Mouse (Mus musculus) midbrain, embryonic 11.5 days (tissue): ENCODE results near the gene Pafah2. TPM values are rescaled to one million over a fixed set of nuclear protein-coding genes. Genes with fewer than 3 reads are reported as not detected.
A peak's percentile ranks its signal among the peaks of the same experiment; 100 is the strongest.

Experiments
- ATAC-seq: fragments of 200-750 bp; cut with Nextera tagmentation; 2 replicates; pipeline ENCODE4 v1.8.0; 2017; ENCODE audit warnings: moderate TSS enrichment, moderate library complexity; ENCODE audit not compliant: low FRiP score
- DNase-seq: peaks from one replicate; pipeline ENCODE4 v3.0.0; 2015; ENCODE audit warnings: low spot score; ENCODE audit errors: missing footprints
- H3K27ac ChIP-seq: fragments of 300-500 bp; sonication (generic); 2 replicates; pipeline ENCODE4 v1.5.1; 2014; ENCODE audit warnings: low read depth, low read length
- H3K27me3 ChIP-seq: fragments of 300-500 bp; sonication (generic); 2 replicates; pipeline ENCODE4 v1.6.1; 2014; ENCODE audit warnings: mild to moderate bottlenecking, low read length, moderate library complexity, mixed read lengths; ENCODE audit not compliant: control insufficient read depth, insufficient read depth
- H3K36me3 ChIP-seq: fragments of 300-500 bp; sonication (generic); 2 replicates; pipeline ENCODE4 v1.6.1; 2014; ENCODE audit warnings: mild to moderate bottlenecking, low read length, moderate library complexity, mixed read lengths; ENCODE audit not compliant: control insufficient read depth, insufficient read depth
- H3K4me1 ChIP-seq: fragments of 300-500 bp; sonication (generic); 2 replicates; pipeline ENCODE4 v1.6.1; 2014; ENCODE audit warnings: low read length; ENCODE audit not compliant: control insufficient read depth, insufficient read depth
- H3K4me2 ChIP-seq: fragments of 300-500 bp; sonication (generic); 2 replicates; pipeline ENCODE4 v1.6.1; 2014; ENCODE audit warnings: mild to moderate bottlenecking, moderate library complexity
- H3K4me3 ChIP-seq: fragments of 300-500 bp; sonication (generic); 2 replicates; pipeline ENCODE4 v1.5.1; 2014; ENCODE audit warnings: low read depth, low read length
- H3K9ac ChIP-seq: fragments of 300-500 bp; sonication (generic); 2 replicates; pipeline ENCODE4 v1.6.1; 2014; ENCODE audit warnings: low read length
- H3K9me3 ChIP-seq: fragments of 300-500 bp; sonication (generic); 2 replicates; pipeline ENCODE4 v1.6.1; 2016; ENCODE audit warnings: low read length; ENCODE audit not compliant: control insufficient read depth
- WGBS: fragments of 180-500 bp; shearing (Covaris S2); extraction: QIAGEN DNeasy Blood & Tissue Kit; methylation state at CpG from one replicate; pipeline ENCODE4 v1.1.7; 2014; 5-methylcytosine and 5-hydroxymethylcytosine counted together
- polyA plus RNA-seq: library from polyadenylated mRNA; unstranded; fragments of >200 nt; fragmentation: Nextera tagmentation; extraction: Ambion mirVana; gene quantifications from 2 replicates; pipeline ENCODE4 v1.2.1, GENCODE M21; 2014

The Pafah2 gene
- polyA plus RNA-seq, 1 experiment from 2014 or later = 10.0 TPM

GRCm38 (mm10) chr4:134387268-134387667 is 8.9 kb upstream of the Pafah2 start:
- DNase-seq (no peak), ATAC-seq (no peak)
- Histone ChIP-seq H3K27me3 (no peaks in the 10 kb centered on the region), H3K4me2 (no peak overlapping the region), H3K4me3 (no peak overlapping the region), H3K27ac (no peak overlapping the region), H3K4me1 (no peaks in the 10 kb centered on the region), H3K9me3 (no peaks in the 10 kb centered on the region), H3K36me3 (no peaks in the 10 kb centered on the region), H3K9ac (no peak overlapping the region)
- 80% methylated on average over 6 of the region's 6 CpGs for WGBS

- ATAC-seq = no peak
- Histone ChIP-seq H3K27me3 (no peaks in the 10 kb centered on the region), H3K4me3 (no peak overlapping the region), H3K4me2 (no peak overlapping the region), H3K27ac (no peak overlapping the region), H3K36me3 (no peaks in the 10 kb centered on the region), H3K9me3 (no peaks in the 10 kb centered on the region), H3K9ac (no peak overlapping the region), H3K4me1 (no peaks in the 10 kb centered on the region)
- peak; percentile 92 for DNase-seq
- 20% methylated on average over 5 of the region's 5 CpGs for WGBS
Observed at GRCm38 (mm10) chr4:134388397-134388796, 7.7 kb upstream of the Pafah2 start.

DNA sequence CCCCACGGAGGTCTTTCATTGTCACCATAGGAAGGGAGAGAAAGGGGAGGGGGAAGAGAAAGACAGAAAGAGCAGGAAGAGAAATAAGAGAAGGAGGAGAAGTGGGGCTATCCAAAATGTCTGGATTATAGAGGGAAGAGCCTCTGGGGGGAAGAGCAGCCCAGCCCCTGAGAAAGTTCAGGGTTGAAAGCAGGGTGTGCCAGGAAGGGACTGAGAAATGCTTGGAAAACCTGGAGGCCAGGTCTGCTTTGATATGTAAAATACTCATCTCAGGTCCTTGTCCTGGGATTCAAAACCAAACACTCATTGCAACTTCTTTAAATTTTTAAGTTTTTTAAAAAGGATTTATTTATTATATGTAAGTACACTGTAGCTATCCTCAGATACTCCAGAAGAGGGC is 4.5 kb upstream of the Pafah2 start:
- WGBS = 59% methylated on average over 1 of the region's 1 CpGs
- Histone ChIP-seq H3K27ac (no peak overlapping the region), H3K4me2 (no peak overlapping the region), H3K36me3 (no peaks in the 10 kb centered on the region), H3K27me3 (no peaks in the 10 kb centered on the region), H3K4me1 (peaks cover under 1% of the 10 kb centered on the region), H3K9me3 (no peaks in the 10 kb centered on the region), H3K4me3 (no peak overlapping the region), H3K9ac (no peak overlapping the region)
- DNase-seq = no peak
- no peak for ATAC-seq

GRCm38 (mm10) chr4:134392595-134392994 is 3.5 kb upstream of the Pafah2 start:
- 22% methylated on average over 8 of the region's 8 CpGs for WGBS
- Histone ChIP-seq H3K9ac (no peak overlapping the region), H3K4me2 (no peak overlapping the region), H3K36me3 (no peaks in the 10 kb centered on the region), H3K4me1 (peaks cover 6% of the 10 kb centered on the region), H3K4me3 (no peak overlapping the region), H3K9me3 (no peaks in the 10 kb centered on the region), H3K27me3 (no peaks in the 10 kb centered on the region), H3K27ac (no peak overlapping the region)
- ATAC-seq (no peak), DNase-seq (no peak)

DNA sequence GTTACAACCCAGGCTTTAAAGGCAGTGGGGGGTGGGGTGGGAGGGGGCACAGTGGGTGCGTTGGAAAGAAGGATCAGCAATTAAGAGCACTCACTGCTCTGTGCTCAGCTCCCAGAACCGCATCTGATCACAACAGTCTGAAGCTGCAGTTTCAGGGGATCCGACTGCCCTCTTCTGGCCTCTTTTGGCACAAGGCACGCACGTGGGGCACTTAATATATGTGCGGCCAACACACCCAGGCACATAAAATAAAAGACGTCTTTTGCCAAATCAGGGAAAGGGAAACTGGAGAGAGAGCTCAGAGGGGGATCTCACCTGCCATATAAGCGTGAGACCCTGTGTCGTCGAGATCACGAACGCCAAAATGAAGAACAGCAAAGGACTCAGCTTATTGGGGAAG is 3.1 kb upstream of the Pafah2 start:
- Histone ChIP-seq H3K4me2 (no peak overlapping the region), H3K4me1 (peaks cover 6% of the 10 kb centered on the region), H3K9me3 (no peaks in the 10 kb centered on the region), H3K27me3 (no peaks in the 10 kb centered on the region), H3K9ac (no peak overlapping the region), H3K36me3 (no peaks in the 10 kb centered on the region), H3K4me3 (no peak overlapping the region), H3K27ac (no peak overlapping the region)
- no peak for ATAC-seq
- 22% methylated on average over 12 of the region's 12 CpGs for WGBS
- peak; percentile 86 for DNase-seq

DNA sequence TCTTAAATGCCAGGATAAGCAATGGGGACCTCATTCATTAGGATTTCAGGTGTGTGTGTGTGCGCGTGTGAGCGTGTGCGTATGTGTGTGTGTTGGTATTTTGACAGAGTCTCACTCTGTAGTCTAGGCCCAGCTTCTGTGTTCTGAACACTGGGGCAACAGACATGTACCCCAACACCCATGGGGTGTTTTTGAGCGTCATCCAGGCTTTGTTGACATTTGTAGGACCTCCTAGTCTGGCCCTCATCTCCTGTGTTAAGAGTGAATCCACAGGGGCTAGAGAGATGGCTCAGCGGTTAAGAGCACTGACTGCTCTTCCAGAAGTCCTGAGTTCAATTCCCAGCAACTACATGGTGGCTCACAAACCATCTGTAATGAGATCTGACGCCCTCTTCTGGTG is 978 bp upstream of the Pafah2 start:
- Histone ChIP-seq H3K4me3 (no peak overlapping the region), H3K36me3 (no peaks in the 10 kb centered on the region), H3K27me3 (no peaks in the 10 kb centered on the region), H3K4me1 (peaks cover 6% of the 10 kb centered on the region), H3K27ac (no peak overlapping the region), H3K9me3 (no peaks in the 10 kb centered on the region), H3K9ac (no peak overlapping the region), H3K4me2 (no peak overlapping the region)
- 93% methylated on average over 7 of the region's 7 CpGs for WGBS
- DNase-seq = no peak
- no peak for ATAC-seq

DNA sequence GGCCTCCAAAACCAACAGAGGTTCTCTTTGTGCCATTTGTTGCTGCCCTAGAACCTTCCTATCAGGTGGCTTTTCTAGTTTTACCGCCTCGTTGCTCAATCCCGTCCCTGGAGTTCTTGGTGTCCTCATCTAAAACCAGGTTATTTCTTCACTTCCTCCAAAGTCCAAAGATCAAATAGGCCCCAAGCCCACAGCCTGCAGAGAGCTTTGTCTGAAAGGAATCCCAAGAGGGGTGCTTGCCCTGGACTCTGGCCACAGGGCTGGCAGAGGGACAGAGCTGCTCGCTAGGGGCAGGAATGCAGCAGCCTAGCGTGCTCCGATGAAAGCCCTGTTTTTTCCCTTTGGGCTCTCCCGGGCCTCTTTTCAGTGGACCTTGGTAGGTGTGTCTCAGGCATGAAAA is 1.0 kb downstream of the Pafah2 start:
- H3K4me3 ChIP-seq = no peak overlapping the region
- ATAC-seq (no peak), DNase-seq (no peak)
- no peaks in the 10 kb centered on the region for H3K36me3 ChIP-seq
- peak overlapping the region; percentile 42; the same call in 1 of the 2 replicates for H3K9ac ChIP-seq
- H3K4me1 ChIP-seq = peaks cover 11% of the 10 kb centered on the region
- 34% methylated on average over 7 of the region's 7 CpGs for WGBS
- H3K27ac ChIP-seq = no peak overlapping the region
- H3K27me3 ChIP-seq = no peaks in the 10 kb centered on the region
- H3K4me2 ChIP-seq = peak overlapping the region; percentile 30
- no peaks in the 10 kb centered on the region for H3K9me3 ChIP-seq

- peak; percentile 69 for DNase-seq
- H3K9ac ChIP-seq = no peak overlapping the region
- ATAC-seq = no peak
- no peak overlapping the region for H3K4me2 ChIP-seq
- H3K4me3 ChIP-seq = no peak overlapping the region
- peaks cover 11% of the 10 kb centered on the region for H3K4me1 ChIP-seq
- no peak overlapping the region for H3K27ac ChIP-seq
- no peaks in the 10 kb centered on the region for H3K9me3 ChIP-seq
- no peaks in the 10 kb centered on the region for H3K27me3 ChIP-seq
- WGBS = 95% methylated on average over 9 of the region's 9 CpGs
- no peaks in the 10 kb centered on the region for H3K36me3 ChIP-seq
Observed at GRCm38 (mm10) chr4:134397732-134398131, 1.6 kb downstream of the Pafah2 start.

DNA sequence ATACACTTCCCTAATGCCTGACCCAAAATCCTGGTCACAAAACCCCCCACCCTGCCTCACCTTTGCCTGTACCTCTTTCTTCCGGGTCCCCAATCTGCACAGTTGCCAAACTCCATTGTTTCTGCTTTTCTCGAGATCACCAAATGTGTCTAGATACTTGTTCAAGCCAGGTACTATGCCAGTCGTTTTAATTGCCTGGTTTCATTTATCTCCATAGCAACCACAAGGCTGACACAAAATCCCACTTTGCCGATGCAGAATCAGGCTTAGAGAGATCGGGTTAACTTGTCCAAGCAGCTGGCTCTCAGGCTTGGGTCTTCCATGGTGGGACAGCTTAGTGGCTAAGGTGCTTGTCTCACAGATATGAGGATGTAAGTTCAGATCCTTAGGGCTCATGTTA is 4.1 kb downstream of the Pafah2 start:
- Histone ChIP-seq H3K27ac (no peak overlapping the region), H3K4me3 (no peak overlapping the region), H3K9me3 (no peaks in the 10 kb centered on the region), H3K4me1 (peaks cover 11% of the 10 kb centered on the region), H3K4me2 (no peak overlapping the region), H3K36me3 (no peaks in the 10 kb centered on the region), H3K9ac (no peak overlapping the region), H3K27me3 (no peaks in the 10 kb centered on the region)
- DNase-seq (peak; percentile 74), ATAC-seq (no peak)
- WGBS = 30% methylated on average over 5 of the region's 5 CpGs

DNA sequence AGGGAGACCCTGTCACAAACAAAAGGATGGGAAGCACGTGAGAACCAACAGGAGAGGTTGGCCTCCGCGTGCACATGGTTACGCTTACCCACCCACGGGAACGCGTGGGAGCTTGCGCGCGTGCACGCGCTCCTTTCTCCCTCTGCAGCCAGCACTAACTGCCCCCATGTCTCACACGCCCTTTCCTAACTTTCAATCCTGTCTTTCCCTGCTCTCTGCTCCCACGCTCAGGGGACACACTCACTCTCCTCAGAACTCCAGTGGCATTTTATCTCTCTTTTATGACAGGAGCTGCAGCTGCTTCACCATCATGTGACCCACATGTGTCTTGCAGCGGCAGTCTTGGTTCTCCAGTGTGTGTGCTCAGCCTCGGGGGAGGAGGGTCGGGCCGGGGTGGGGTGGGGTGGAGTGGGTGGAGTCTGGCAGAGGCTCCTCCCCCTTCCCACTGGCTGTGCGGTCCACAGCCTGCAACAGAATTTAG is 5.1 kb downstream of the Pafah2 start:
- DNase-seq = peak; percentile 92
- Histone ChIP-seq H3K4me3 (peak overlapping the region; percentile 17), H3K4me1 (peaks cover 11% of the 10 kb centered on the region), H3K27me3 (no peaks in the 10 kb centered on the region), H3K9me3 (no peaks in the 10 kb centered on the region), H3K9ac (no peak overlapping the region), H3K36me3 (no peaks in the 10 kb centered on the region), H3K4me2 (peak overlapping the region; percentile 49), H3K27ac (no peak overlapping the region)
- peak; percentile 78 for ATAC-seq
- WGBS = 9% methylated on average over 19 of the region's 19 CpGs
